Mouse (Mus musculus) telencephalon, adult 2 months (tissue): ENCODE results near the gene Vmn1r207-ps.
"Not testable (repeated sequence)": the region's sequence is repeated elsewhere in the genome, so short reads cannot be mapped to it uniquely, and the experiment has no call there.

Experiments used
- DNase-seq: peaks from one replicate; pipeline ENCODE4 v3.0.0-alpha.2; 2011; ENCODE audit warnings: low read depth, low spot score

Vmn1r207-ps gene

DNA sequence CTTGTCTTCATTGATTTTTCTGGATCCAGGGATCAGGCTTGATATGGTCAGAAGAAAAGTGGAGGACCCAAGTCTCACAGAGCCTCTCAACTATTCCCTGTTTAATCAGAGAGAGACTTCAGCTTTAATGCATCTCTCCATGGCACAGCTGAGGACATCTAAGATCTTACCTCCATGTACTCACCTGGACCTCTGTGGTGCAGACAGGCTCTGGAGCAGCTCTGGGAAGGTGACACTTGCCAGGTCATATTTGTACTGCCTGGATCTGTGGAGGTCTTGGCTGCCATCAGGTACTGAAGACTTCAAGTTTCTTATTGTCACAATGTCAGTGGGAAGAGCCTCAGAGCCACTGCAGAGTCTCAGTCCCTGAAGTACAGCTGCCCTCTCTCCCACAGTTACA is at the start of gene Vmn1r207-ps:
Vmn1r207-ps (minus strand) TSS at position 101 of the 400 bp plus-strand sequence.
- DNase-seq, result not testable (repeated sequence)

DNA sequence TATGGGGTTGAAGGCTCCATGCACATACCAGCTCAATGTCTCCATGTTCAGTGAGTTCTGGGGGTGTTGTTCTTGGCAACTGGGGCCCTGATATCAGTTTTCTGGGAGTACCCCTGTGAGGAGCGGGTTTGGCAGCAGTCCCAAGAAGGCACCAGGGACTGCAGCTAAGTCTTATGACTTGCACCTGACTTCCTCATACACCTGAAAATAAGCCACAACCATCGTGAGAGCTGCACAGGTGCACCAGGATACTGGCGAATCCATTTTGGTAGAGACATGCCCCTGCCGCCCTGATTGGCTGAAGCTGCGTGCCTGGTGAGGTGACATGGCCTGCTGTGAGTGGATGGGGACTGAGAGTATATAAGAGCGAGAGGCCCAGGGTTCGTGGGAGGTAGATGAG is 47.9 kb upstream of the Vmn1r207-ps start, which contains the start of gene Vmn1r208:
Vmn1r208 (minus strand) TSS at position 101 of the 400 bp plus-strand sequence.
- DNase-seq, result not testable (repeated sequence)

GRCm38 (mm10) chr13:22771592-22771991 is 42.2 kb upstream of the Vmn1r207-ps start:
- DNase-seq, result not testable (repeated sequence)

DNA sequence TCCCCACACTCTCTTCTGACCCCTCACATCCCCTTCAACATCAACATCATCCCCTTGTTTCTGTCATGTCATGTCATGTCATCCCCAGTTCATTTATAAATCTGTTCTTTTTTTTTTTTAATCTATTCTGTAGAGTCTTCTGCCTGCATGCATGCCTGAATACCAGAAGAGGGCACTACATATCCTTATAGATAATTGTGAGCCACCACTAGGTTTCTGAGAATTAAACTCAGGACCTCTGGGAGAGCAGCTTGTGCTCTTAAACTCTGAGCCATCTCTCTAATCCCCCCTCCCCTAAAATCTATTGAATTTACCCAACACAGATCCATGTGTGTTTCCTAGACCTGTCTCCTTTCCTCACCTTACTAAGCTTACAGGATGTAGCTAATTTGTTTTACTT is 18.1 kb upstream of the Vmn1r207-ps start:
- DNase-seq, result no peak

- DNase-seq, result not testable (repeated sequence)
Observed at GRCm38 (mm10) chr13:22706947-22707346, 22.5 kb downstream of the Vmn1r207-ps start.

DNA sequence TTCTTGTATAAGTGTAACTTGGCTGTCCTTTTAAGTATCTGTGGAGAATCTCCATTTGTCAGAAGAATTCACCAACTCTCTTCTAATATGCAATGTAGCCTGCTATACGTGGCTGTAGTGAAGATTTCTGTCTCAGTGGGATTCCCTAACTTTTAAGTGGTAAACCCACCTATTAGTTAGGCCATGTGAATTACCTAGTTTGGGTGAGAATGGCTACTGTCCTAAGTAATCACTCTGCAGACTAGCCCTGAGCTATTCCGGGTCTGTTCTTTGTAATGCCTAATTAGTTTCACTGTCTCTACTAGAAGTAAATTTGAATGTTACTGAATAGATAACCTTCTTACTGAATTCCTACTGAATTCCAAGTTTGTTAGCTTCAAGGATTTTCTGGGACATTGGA is 26.5 kb downstream of the Vmn1r207-ps start:
- DNase-seq, result not testable (repeated sequence)
